Mouse (Mus musculus) ES-Bruce4 (cell line): Measurements from ENCODE around the gene Tbc1d21.

Experiments
- CTCF ChIP-seq: IDR thresholded peaks from one replicate; pipeline ENCODE4 v1.8.1; 2011; ENCODE audit warnings: low read depth, low read length
- POLR2A ChIP-seq: IDR thresholded peaks from one replicate; pipeline ENCODE4 v1.8.1; 2011; ENCODE audit warnings: low read length; ENCODE audit not compliant: insufficient read depth

GRCm38 (mm10) chr9:58314682-58315360 is 55.4 kb downstream of the Tbc1d21 start:
- no peak for TF ChIP-seq POLR2A
- TF ChIP-seq CTCF: no peak
